Mouse (Mus musculus) forebrain, postnatal 0 days (tissue): ENCODE results near the gene Cdh6. TPM values are rescaled to one million over a fixed set of nuclear protein-coding genes. Genes with fewer than 3 reads are reported as not detected.

Experiments used
- ATAC-seq: fragments of 200-750 bp; cut with Nextera tagmentation; 2 replicates; pipeline ENCODE4 v1.8.0; 2017; ENCODE audit warnings: mild to moderate bottlenecking, moderate library complexity
- DNase-seq: peaks from one replicate; pipeline ENCODE4 v3.0.0-alpha.2; 2015
- H3K27ac ChIP-seq: fragments of 300-500 bp; sonication (generic); 2 replicates; pipeline ENCODE4 v1.5.1; 2014; ENCODE audit warnings: low read depth, mild to moderate bottlenecking, antibody characterized with exemption, low read length, moderate library complexity, mixed read lengths
- H3K27me3 ChIP-seq: fragments of 300-500 bp; sonication (generic); 2 replicates; pipeline ENCODE4 v1.6.1; 2014; ENCODE audit warnings: mild to moderate bottlenecking, low read length, mixed read lengths; ENCODE audit not compliant: insufficient read depth
- H3K36me3 ChIP-seq: fragments of 300-500 bp; sonication (generic); 2 replicates; pipeline ENCODE4 v1.6.1; 2014; ENCODE audit warnings: mild to moderate bottlenecking, moderate library complexity; ENCODE audit not compliant: insufficient read depth
- H3K4me1 ChIP-seq: fragments of 300-500 bp; sonication (generic); 2 replicates; pipeline ENCODE4 v1.6.1; 2014; ENCODE audit warnings: antibody characterized with exemption; ENCODE audit not compliant: insufficient read depth
- H3K4me2 ChIP-seq: fragments of 300-500 bp; sonication (generic); 2 replicates; pipeline ENCODE4 v1.6.1; 2014; ENCODE audit warnings: low read depth, mild to moderate bottlenecking, moderate library complexity
- H3K4me3 ChIP-seq: fragments of 300-500 bp; sonication (generic); 2 replicates; pipeline ENCODE4 v1.5.1; 2014; ENCODE audit warnings: low read depth, low read length, mixed read lengths
- H3K9ac ChIP-seq: fragments of 300-500 bp; sonication (generic); 2 replicates; pipeline ENCODE4 v1.6.1; 2014; ENCODE audit warnings: mild to moderate bottlenecking
- H3K9me3 ChIP-seq: fragments of 300-500 bp; sonication (generic); 2 replicates; pipeline ENCODE4 v1.6.1; 2016; ENCODE audit warnings: low read length
- CTCF ChIP-seq: sonication (generic); IDR thresholded peaks from 2 replicates; pipeline ENCODE4 v1.5.1; 2016; ENCODE audit warnings: antibody characterized with exemption, control low read depth, low read depth
- WGBS: fragments of 180-500 bp; shearing (Covaris S2); extraction: QIAGEN DNeasy Blood & Tissue Kit; methylation state at CpG from one replicate; pipeline ENCODE4 v1.1.7; 2014; 5-methylcytosine and 5-hydroxymethylcytosine counted together
- polyA plus RNA-seq: library from polyadenylated mRNA; unstranded; fragments of >200 nt; fragmentation: Nextera tagmentation; extraction: Ambion mirVana; gene quantifications from 2 replicates; pipeline ENCODE4 v1.2.1, GENCODE M21; 2015
- total RNA-seq: library from RNA; depleted of rRNA; stranded (reverse); fragments of >200 nt; gene quantifications from 2 replicates; pipeline ENCODE4 v1.2.3, GENCODE M21; 2014; rRNA removed

Cdh6 gene
- 12.1 and 14.1 TPM in 2 replicates for total RNA-seq
- 6.1 and 9.8 TPM in 2 replicates for polyA plus RNA-seq

GRCm38 (mm10) chr15:13173071-13173778 is at the start of gene Cdh6:
TSS of gene Cdh6 (minus strand) at chr15:13173675.
- WGBS = under 1% methylated on average over 42 of the region's 42 CpGs

GRCm38 (mm10) chr15:13219727-13220454 is 46.4 kb upstream of the Cdh6 start:
- DNase-seq (no peak), ATAC-seq (no peak)
- Histone ChIP-seq H3K4me3 (no peak overlapping the region), H3K27ac (no peak overlapping the region), H3K4me2 (no peak overlapping the region), H3K4me1 (no peaks in the 10 kb centered on the region), H3K27me3 (no peaks in the 10 kb centered on the region), H3K36me3 (no peaks in the 10 kb centered on the region), H3K9me3 (no peaks in the 10 kb centered on the region), H3K9ac (no peak overlapping the region)
- no peak for TF ChIP-seq CTCF
- WGBS = 16% methylated on average over 9 of the region's 9 CpGs

More at GRCm38 (mm10) chr15:13173071-13173778, at the start of gene Cdh6:
- DNase-seq (peak; percentile 76), ATAC-seq (peak; percentile 93)
- peak; percentile 59 for TF ChIP-seq CTCF
- peak within 1 kb of the TSS; percentile 93 for H3K4me2 ChIP-seq
- H3K4me3 ChIP-seq = peak within 1 kb of the TSS; percentile 65
- peak within 1 kb of the TSS; percentile 80 for H3K27ac ChIP-seq
- peak within 1 kb of the TSS; percentile 52 for H3K9ac ChIP-seq
- H3K9me3 ChIP-seq = no peaks in the 10 kb centered on the region
- H3K36me3 ChIP-seq = no peaks in the 10 kb centered on the region
- H3K27me3 ChIP-seq = no peaks in the 10 kb centered on the region
- no peaks in the 10 kb centered on the region for H3K4me1 ChIP-seq

GRCm38 (mm10) chr15:13217800-13218199 is 44.3 kb upstream of the Cdh6 start:
- no peak for ATAC-seq
- Histone ChIP-seq H3K4me1 (no peaks in the 10 kb centered on the region), H3K36me3 (no peaks in the 10 kb centered on the region), H3K27ac (no peak overlapping the region), H3K4me3 (no peak overlapping the region), H3K4me2 (no peak overlapping the region), H3K27me3 (no peaks in the 10 kb centered on the region), H3K9me3 (no peaks in the 10 kb centered on the region), H3K9ac (no peak overlapping the region)
- no peak for DNase-seq
- WGBS = 26% methylated on average over 3 of the region's 3 CpGs
- no peak for TF ChIP-seq CTCF

GRCm38 (mm10) chr15:13217161-13217560 is 43.7 kb upstream of the Cdh6 start:
- no peaks in the 10 kb centered on the region for H3K36me3 ChIP-seq

GRCm38 (mm10) chr15:13212956-13213355 is 39.5 kb upstream of the Cdh6 start:
- TF ChIP-seq CTCF = no peak
- Histone ChIP-seq H3K4me2 (no peak overlapping the region), H3K9ac (no peak overlapping the region), H3K27ac (no peak overlapping the region), H3K9me3 (no peaks in the 10 kb centered on the region), H3K4me3 (no peak overlapping the region), H3K27me3 (no peaks in the 10 kb centered on the region), H3K36me3 (no peaks in the 10 kb centered on the region), H3K4me1 (0 out of 2 replicates have a peak, but pooled peaks cover 5% of the 10 kb centered on the region)
- ATAC-seq (no peak), DNase-seq (no peak)
- WGBS = 74% methylated on average over 1 of the region's 1 CpGs

More at GRCm38 (mm10) chr15:13217161-13217560, 43.7 kb upstream of the Cdh6 start:
- ATAC-seq = no peak
- H3K4me3 ChIP-seq = no peak overlapping the region
- DNase-seq = no peak
- no peak overlapping the region for H3K27ac ChIP-seq
- 55% methylated on average over 1 of the region's 1 CpGs for WGBS
- H3K27me3 ChIP-seq = no peaks in the 10 kb centered on the region
- H3K9ac ChIP-seq = no peak overlapping the region
- no peak overlapping the region for H3K4me2 ChIP-seq
- 0 out of 2 replicates have a peak, but pooled peaks cover 3% of the 10 kb centered on the region for H3K4me1 ChIP-seq
- no peaks in the 10 kb centered on the region for H3K9me3 ChIP-seq
- no peak for TF ChIP-seq CTCF

- Histone ChIP-seq H3K27ac (no peak overlapping the region), H3K4me3 (no peak overlapping the region), H3K27me3 (no peaks in the 10 kb centered on the region), H3K9me3 (no peaks in the 10 kb centered on the region), H3K36me3 (no peaks in the 10 kb centered on the region), H3K9ac (no peak overlapping the region), H3K4me1 (0 out of 2 replicates have a peak, but pooled peaks cover 5% of the 10 kb centered on the region), H3K4me2 (no peak overlapping the region)
- ATAC-seq (no peak), DNase-seq (no peak)
- 7% methylated on average over 4 of the region's 4 CpGs for WGBS
- TF ChIP-seq CTCF = no peak
Observed at GRCm38 (mm10) chr15:13212027-13212685, 38.7 kb upstream of the Cdh6 start.
